Mouse (Mus musculus) neural tube, embryonic 11.5 days (tissue): ENCODE measurements around the gene Slc12a6. TPM values are rescaled to one million over a fixed set of nuclear protein-coding genes. Genes with fewer than 3 reads are reported as not detected.

Source experiments
- ATAC-seq: fragments of 200-750 bp; cut with Nextera tagmentation; 2 replicates; pipeline ENCODE4 v1.8.0; 2017; ENCODE audit warnings: moderate number of reproducible peaks, mild to moderate bottlenecking, moderate TSS enrichment, moderate library complexity; ENCODE audit not compliant: insufficient read depth, low FRiP score, low TSS enrichment
- DNase-seq: peaks from one replicate; pipeline ENCODE4 v3.0.0-alpha.2; 2015; ENCODE audit warnings: low spot score
- H3K27ac ChIP-seq: fragments of 300-500 bp; sonication (generic); 2 replicates; pipeline ENCODE4 v1.5.1; 2014; ENCODE audit warnings: low read depth, mild to moderate bottlenecking, low read length
- H3K27me3 ChIP-seq: fragments of 300-500 bp; sonication (generic); 2 replicates; pipeline ENCODE4 v1.6.1; 2014; ENCODE audit warnings: mild to moderate bottlenecking, low read length, mixed read lengths; ENCODE audit not compliant: control insufficient read depth, insufficient read depth
- H3K36me3 ChIP-seq: fragments of 300-500 bp; sonication (generic); 2 replicates; pipeline ENCODE4 v1.6.1; 2014; ENCODE audit warnings: mild to moderate bottlenecking, low read length, moderate library complexity, mixed read lengths; ENCODE audit not compliant: control insufficient read depth, insufficient read depth
- H3K4me1 ChIP-seq: fragments of 300-500 bp; sonication (generic); 2 replicates; pipeline ENCODE4 v1.6.1; 2014; ENCODE audit warnings: low read length, mixed read lengths; ENCODE audit not compliant: control insufficient read depth, insufficient read depth
- H3K4me2 ChIP-seq: fragments of 300-500 bp; sonication (generic); 2 replicates; pipeline ENCODE4 v1.6.1; 2014; ENCODE audit warnings: low read depth, mild to moderate bottlenecking, moderate library complexity
- H3K4me3 ChIP-seq: fragments of 300-500 bp; sonication (generic); 2 replicates; pipeline ENCODE4 v1.5.1; 2014; ENCODE audit warnings: low read depth, low read length
- H3K9ac ChIP-seq: fragments of 300-500 bp; sonication (generic); 2 replicates; pipeline ENCODE4 v1.6.1; 2014; ENCODE audit warnings: mild to moderate bottlenecking, low read length
- H3K9me3 ChIP-seq: fragments of 300-500 bp; sonication (generic); 2 replicates; pipeline ENCODE4 v1.6.1; 2016; ENCODE audit warnings: low read length; ENCODE audit not compliant: control insufficient read depth
- WGBS: fragments of 180-500 bp; shearing (Covaris S2); extraction: QIAGEN DNeasy Blood & Tissue Kit; methylation state at CpG from one replicate; pipeline ENCODE4 v1.1.7; 2014; 5-methylcytosine and 5-hydroxymethylcytosine counted together
- polyA plus RNA-seq: library from polyadenylated mRNA; unstranded; fragments of >200 nt; fragmentation: Nextera tagmentation; extraction: Ambion mirVana; gene quantifications from 2 replicates; pipeline ENCODE4 v1.2.1, GENCODE M21; 2014

Slc12a6 gene
- polyA plus RNA-seq, 1 experiment from 2014 or later = 15.4 TPM

DNA sequence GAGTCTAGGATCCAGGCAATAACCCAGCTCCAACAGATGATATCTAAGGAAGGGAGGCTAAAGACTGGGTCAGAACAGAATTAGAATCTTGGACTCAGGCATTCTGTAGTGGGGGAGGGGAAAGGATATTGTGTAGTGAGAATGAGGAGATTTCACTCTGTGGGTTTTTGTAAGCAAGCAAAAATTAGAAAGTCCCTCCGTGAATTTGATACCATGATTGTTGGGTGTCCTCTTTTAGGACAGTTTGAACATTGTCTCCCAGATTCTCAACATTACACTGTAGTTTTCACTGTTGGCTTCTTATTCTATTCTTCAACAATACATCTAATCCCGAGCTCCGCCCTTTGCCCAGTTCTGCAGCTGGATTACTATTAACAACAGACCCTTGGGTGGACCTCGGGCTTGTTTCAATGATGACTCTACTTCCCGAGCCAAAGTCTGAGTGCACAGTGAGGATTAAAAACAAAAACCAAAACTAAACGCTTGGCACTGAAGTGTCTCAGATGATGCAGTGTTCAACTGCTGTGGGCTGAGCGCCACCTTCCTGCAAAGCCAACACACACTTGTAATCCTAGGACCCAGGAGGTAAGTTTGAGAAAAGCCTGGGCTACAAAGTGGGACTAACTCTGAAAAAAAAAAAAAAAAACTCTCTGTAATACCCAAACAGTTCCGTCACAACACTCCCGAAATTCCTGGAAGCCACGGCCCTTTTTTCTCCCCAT lies 6.2 kb upstream of the Slc12a6 start, which contains the start of gene Nutm1:
Gene Nutm1, minus strand, starts transcription at position 51 of the 722 bp plus-strand sequence.
- DNase-seq (no peak), ATAC-seq (no peak)
- Histone ChIP-seq H3K4me3 (no peak within 1 kb of the TSS), H3K4me2 (no peak within 1 kb of the TSS), H3K27ac (no peak within 1 kb of the TSS), H3K9ac (no peak within 1 kb of the TSS), H3K27me3 (no peaks in the 10 kb centered on the region), H3K9me3 (no peaks in the 10 kb centered on the region), H3K36me3 (no peaks in the 10 kb centered on the region), H3K4me1 (peaks cover 7% of the 10 kb centered on the region; the same call in 1 of the 2 replicates)
- 79% methylated on average over 10 of the region's 10 CpGs for WGBS

DNA sequence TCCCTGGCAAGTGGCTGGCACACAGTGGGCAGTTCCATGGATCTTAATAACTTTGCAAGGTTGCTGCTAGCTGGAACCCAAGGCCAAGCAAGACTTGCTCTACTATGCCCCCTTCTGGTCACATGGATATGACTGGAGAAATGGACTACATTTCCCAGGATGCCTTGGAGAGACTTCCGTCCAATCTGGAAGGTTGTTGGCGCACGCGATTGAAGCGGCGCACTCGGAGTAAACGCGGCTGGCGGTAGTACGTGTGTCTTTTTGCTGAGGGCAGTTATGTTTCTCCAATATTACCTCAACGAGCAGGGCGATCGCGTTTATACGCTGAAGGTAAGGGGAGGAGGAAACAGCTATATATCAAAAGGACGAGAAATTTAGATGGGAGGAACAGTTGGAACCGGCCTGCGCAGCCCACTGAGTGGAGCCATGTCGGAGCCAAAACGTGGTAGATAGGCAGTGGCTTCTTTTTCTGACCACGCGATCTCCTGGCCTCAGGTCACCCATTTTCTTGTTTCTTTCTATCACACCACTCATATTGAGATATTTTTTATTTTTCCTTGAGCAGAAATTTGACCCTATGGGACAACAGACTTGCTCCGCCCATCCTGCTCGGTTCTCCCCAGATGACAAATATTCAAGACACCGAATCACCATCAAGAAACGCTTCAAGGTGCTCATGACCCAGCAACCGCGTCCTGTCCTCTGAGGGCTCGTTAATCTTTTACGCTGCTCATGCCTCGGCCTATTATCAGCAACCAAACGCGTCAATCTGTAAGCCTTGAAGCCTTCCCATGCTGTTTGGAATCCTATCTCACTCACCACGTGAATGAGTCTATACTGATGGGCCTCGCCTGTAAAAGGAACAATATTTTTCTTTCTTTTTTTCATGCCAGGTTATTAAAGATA lies 3.6 kb upstream of the Slc12a6 start, which contains the start of gene Nop10:
Gene Nop10, plus strand, starts transcription at position 179 of the 906 bp plus-strand sequence.
- Histone ChIP-seq H3K9me3 (no peaks in the 10 kb centered on the region), H3K4me2 (peak within 1 kb of the TSS; percentile 56), H3K27ac (no peak within 1 kb of the TSS), H3K36me3 (no peaks in the 10 kb centered on the region), H3K4me1 (peaks cover 12% of the 10 kb centered on the region), H3K4me3 (peak within 1 kb of the TSS; percentile 47), H3K9ac (peak within 1 kb of the TSS; percentile 57), H3K27me3 (no peaks in the 10 kb centered on the region)
- ATAC-seq (peak; percentile 40), DNase-seq (peak; percentile 85)
- under 1% methylated on average over 36 of the region's 36 CpGs for WGBS

DNA sequence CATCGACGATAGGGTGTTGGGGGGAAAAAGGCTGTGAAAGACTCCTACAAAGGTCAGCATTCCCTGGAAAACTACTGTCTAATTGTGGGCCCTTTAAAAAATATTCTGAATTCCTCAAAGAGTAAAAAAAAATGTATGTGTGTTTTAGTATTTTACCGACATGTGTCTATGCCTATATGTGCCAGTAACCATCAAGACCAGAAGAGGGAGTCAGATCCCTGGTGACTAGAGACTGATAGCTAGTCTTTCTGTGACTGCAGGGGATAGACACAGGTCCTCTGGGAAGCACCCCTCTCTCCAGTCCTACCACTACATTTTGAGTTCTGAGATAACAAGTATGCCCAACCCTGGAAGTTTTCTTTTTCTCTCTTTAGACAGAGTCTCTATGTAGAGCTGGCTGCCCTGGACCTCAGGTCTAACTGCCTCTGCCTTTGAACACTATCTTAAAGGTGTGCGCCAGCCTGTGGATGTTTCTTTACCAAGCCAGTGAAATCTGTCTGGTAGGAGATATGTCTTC lies 2.8 kb upstream of the Slc12a6 start:
- Histone ChIP-seq H3K9ac (peak overlapping the region; percentile 57), H3K9me3 (no peaks in the 10 kb centered on the region)

DNA sequence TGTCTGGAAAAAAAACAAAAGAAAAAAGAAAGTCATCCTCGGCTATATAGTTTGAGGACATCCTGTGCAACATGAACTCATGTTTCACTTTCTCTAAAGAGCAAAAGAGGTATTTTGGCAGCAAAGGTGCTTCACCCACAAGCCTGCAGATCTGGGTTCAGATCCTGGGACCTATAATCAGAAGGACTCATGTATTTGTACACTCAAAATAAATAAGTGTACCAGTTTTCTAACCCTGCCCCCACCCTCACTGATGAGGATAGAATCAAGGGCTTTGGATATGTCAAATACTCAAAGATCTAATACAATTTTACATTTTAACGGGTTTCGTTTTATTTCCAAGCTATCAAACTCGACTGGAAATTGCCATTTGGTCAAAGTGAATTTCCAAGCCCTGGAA lies 1.3 kb upstream of the Slc12a6 start:
- no peaks in the 10 kb centered on the region for H3K36me3 ChIP-seq
- no peak for ATAC-seq

More for the DNA sequence above, 2.8 kb upstream of the Slc12a6 start:
- Histone ChIP-seq H3K27me3 (no peaks in the 10 kb centered on the region), H3K4me2 (peak overlapping the region; percentile 56), H3K36me3 (no peaks in the 10 kb centered on the region), H3K4me3 (peak overlapping the region; percentile 47), H3K4me1 (peaks cover 12% of the 10 kb centered on the region), H3K27ac (no peak overlapping the region)
- 33% methylated on average over 4 of the region's 4 CpGs for WGBS
- ATAC-seq (no peak), DNase-seq (no peak)

DNA sequence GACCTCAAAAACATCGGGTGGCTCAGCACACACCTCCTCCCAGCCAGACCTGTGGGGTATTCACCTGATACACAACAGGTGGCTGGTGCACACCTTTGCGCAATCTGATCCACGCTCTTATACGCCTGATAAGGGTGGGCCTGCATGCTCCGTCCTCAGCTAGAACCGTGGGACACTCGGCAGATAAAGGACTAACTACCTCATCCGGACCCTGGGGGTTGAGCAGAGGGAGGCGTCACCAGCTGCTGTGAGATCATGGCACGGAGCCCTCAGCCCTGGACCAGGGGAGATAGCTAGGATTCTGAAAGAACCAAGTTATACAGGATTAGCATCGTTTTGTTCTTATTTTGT lies 592 bp downstream of the Slc12a6 start, which contains the start of gene Gm21985:
Gene Gm21985, plus strand, starts transcription at position 73 of the 351 bp plus-strand sequence.
- peak; percentile 28 for ATAC-seq
- Histone ChIP-seq H3K27me3 (no peaks in the 10 kb centered on the region), H3K27ac (peak within 1 kb of the TSS; percentile 91), H3K4me1 (peaks cover 12% of the 10 kb centered on the region), H3K9me3 (no peaks in the 10 kb centered on the region), H3K9ac (peak within 1 kb of the TSS; percentile 50), H3K4me3 (peak within 1 kb of the TSS; percentile 72), H3K4me2 (peak within 1 kb of the TSS; percentile 94), H3K36me3 (no peaks in the 10 kb centered on the region)
- DNase-seq = peak; percentile 58
- 3% methylated on average over 11 of the region's 11 CpGs for WGBS

More for the DNA sequence above, 1.3 kb upstream of the Slc12a6 start:
- no peak for DNase-seq
- no peaks in the 10 kb centered on the region for H3K9me3 ChIP-seq
- no peaks in the 10 kb centered on the region for H3K27me3 ChIP-seq
- peaks cover 12% of the 10 kb centered on the region for H3K4me1 ChIP-seq
- WGBS = 83% methylated on average over 4 of the region's 4 CpGs
- no peak overlapping the region for H3K4me3 ChIP-seq
- no peak overlapping the region for H3K27ac ChIP-seq
- H3K9ac ChIP-seq = no peak overlapping the region
- no peak overlapping the region for H3K4me2 ChIP-seq

DNA sequence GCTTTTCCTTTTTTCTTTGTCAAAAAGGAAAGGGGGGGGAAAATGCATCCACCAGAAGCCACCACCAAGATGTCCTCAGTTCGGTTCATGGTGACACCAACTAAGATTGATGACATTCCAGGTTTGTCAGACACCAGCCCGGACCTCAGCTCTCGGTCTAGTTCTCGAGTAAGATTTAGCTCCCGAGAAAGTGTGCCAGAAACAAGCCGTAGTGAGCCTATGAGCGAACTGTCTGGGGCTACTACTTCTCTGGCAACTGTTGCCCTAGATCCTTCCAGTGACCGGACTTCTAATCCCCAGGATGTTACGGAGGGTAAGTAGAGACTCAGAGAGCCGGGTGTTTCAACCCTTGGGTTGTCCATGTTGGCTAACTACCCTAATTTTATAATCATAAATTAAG lies 1.2 kb downstream of the Slc12a6 start:
- Histone ChIP-seq H3K27ac (no peak overlapping the region), H3K4me1 (peaks cover 12% of the 10 kb centered on the region), H3K27me3 (no peaks in the 10 kb centered on the region), H3K9me3 (no peaks in the 10 kb centered on the region), H3K4me3 (peak overlapping the region; percentile 72), H3K4me2 (peak overlapping the region; percentile 94), H3K36me3 (no peaks in the 10 kb centered on the region), H3K9ac (0 out of 2 replicates have a peak overlapping the region, but pooled peaks have one; percentile 7)
- no peak for ATAC-seq
- 41% methylated on average over 10 of the region's 10 CpGs for WGBS
- no peak for DNase-seq

DNA sequence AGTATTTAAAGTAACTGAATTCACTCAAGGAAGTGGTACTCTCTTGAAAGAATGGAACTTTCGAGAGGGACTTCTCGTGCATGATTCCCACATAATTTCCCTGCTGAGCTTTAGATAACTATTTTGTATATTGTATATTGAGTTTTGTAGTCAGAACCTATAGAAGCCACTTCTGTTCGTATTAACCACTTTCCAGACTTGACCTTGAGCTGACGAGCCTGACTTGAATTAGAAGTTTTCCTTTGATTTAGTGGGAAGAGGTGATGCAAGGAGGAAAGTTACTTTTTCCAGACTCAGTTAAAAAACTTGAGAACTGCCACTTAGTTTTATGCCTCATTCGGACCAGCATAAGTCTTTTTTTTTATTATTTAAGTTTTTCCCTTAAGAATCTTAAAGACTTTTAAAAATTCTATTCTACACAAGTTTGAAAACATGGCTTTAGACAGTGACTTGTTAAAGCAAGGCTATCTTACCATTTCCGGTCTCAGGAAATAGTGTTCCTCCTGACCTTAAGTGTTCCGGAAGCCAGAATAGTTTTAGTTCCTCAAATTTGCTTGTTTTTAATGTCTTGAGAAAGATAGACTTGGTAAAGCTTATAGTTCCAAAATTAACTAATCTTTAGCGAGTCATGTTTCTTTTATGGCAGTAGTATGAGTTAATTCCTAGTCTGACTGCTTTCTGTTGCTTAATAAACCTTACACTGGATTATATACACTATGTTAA lies 2.1 kb downstream of the Slc12a6 start:
- ATAC-seq = no peak
- H3K36me3 ChIP-seq = no peaks in the 10 kb centered on the region
- 85% methylated on average over 8 of the region's 8 CpGs for WGBS
- peaks cover 11% of the 10 kb centered on the region for H3K4me1 ChIP-seq
- no peaks in the 10 kb centered on the region for H3K27me3 ChIP-seq
- H3K27ac ChIP-seq = no peak overlapping the region
- H3K4me3 ChIP-seq = no peak overlapping the region
- H3K9ac ChIP-seq = no peak overlapping the region
- H3K9me3 ChIP-seq = no peaks in the 10 kb centered on the region
- DNase-seq = no peak
- H3K4me2 ChIP-seq = no peak overlapping the region; the same call in 1 of the 2 replicates

DNA sequence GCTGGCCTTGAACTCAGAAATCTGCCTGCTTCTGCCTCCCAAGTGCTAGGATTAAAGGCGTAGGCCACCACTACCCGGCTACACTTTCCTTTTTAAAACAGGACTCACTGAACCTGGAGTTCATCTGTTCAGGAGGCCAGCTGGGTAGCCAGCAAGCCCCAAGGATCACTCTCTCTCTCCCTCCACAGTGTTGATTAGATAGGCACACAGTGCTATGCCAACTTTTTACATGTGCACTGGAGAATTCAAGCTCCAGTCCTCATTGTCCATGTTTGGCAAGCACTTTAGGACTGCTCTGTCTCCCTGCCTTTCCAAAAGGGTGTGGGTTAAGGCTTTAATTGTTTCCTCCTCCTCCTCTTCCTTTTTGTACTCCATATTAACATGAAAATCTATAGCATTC lies 4.4 kb downstream of the Slc12a6 start:
- 74% methylated on average over 2 of the region's 2 CpGs for WGBS
- no peaks in the 10 kb centered on the region for H3K9me3 ChIP-seq
- no peak overlapping the region for H3K4me2 ChIP-seq
- ATAC-seq = no peak
- no peak for DNase-seq
- no peaks in the 10 kb centered on the region for H3K36me3 ChIP-seq
- H3K27me3 ChIP-seq = no peaks in the 10 kb centered on the region
- no peak overlapping the region for H3K27ac ChIP-seq
- H3K9ac ChIP-seq = no peak overlapping the region
- H3K4me1 ChIP-seq = peaks cover 5% of the 10 kb centered on the region
- H3K4me3 ChIP-seq = no peak overlapping the region
